Mouse (Mus musculus): ENCODE measurements at regions not wholly inside any gene's neighbourhood (a gene's known extent, or its start where the extent isn't known, plus 50 kb on each side); places are given as distances from the start of the nearest gene placed in this dataset.

DNA sequence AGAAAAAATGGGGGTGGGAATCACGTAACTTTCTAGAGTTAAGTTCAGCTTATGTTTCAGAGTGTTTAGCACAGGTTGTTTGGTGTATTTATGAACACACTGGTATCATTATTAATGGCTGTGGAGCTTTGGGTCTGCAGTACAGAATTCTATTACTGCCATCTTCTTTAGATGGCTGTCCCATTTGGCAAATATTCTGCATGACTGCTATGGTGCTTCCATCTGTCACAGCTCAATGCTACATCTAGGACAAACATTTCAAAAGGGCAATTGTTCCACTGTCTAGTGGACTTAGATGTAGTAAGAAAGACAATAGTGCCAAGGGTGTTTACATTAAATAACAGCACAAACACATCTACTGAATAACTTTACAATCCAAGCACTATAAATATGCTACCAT, 2536.3 kb downstream of the Pcdh9 start:
- H3K4me2 ChIP-seq = no peak overlapping the region
- H3K27ac ChIP-seq (ENCODE audit: low read depth, low read length) = no peak overlapping the region
- H3K4me1 ChIP-seq (ENCODE audit: control insufficient read depth, insufficient read depth, low read length) = no peaks in the 10 kb centered on the region
- DNase-seq (ENCODE audit: low spot score, missing footprints) (no peak), ATAC-seq (ENCODE audit: low FRiP score) (no peak)
- H3K27me3 ChIP-seq (ENCODE audit: control insufficient read depth, insufficient read depth, low read length) = no peaks in the 10 kb centered on the region
- no peak overlapping the region for H3K9ac ChIP-seq (ENCODE audit: low read length)
- WGBS = 91% methylated on average over 1 of the region's 1 CpGs
- H3K9me3 ChIP-seq (ENCODE audit: control insufficient read depth, low read length) = no peaks in the 10 kb centered on the region
- no peaks in the 10 kb centered on the region for H3K36me3 ChIP-seq (ENCODE audit: control insufficient read depth, insufficient read depth, low read length)
- no peak overlapping the region for H3K4me3 ChIP-seq (ENCODE audit: low read depth, low read length)

DNA sequence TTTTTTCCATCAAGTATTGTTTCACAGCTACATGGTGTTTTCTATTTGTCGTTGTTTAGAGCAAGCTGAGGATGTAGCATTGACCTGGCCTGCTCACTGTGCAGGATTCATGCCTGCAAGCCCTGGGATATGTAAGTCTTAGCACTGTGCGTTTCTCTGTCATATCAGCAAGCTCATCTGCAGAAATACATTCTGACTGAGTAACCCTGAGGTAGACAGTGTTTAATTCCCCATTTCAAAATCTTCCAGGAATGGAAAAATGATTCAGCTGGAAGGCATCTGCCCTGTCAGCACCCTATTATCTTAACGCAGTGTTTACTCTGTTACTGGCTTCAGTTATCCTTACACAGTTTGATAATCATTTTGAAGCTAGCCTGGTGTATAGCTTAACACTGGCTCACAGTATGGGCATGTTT, 2563.8 kb downstream of the Pcdh9 start:
- Histone ChIP-seq H3K9ac (ENCODE audit: low read length) (no peak overlapping the region), H3K27ac (ENCODE audit: low read depth, low read length) (no peak overlapping the region), H3K4me1 (ENCODE audit: control insufficient read depth, insufficient read depth, low read length) (no peaks in the 10 kb centered on the region), H3K4me3 (ENCODE audit: low read depth, low read length) (no peak overlapping the region), H3K4me2 (no peak overlapping the region), H3K27me3 (ENCODE audit: control insufficient read depth, insufficient read depth, low read length) (no peaks in the 10 kb centered on the region), H3K36me3 (ENCODE audit: control insufficient read depth, insufficient read depth, low read length) (no peaks in the 10 kb centered on the region), H3K9me3 (ENCODE audit: control insufficient read depth, low read length) (no peaks in the 10 kb centered on the region)
- 78% methylated on average over 3 of the region's 3 CpGs for WGBS
- no peak for DNase-seq (ENCODE audit: low spot score, missing footprints)
- 0 out of 2 replicates have a peak, but pooled peaks have one; percentile 40 for ATAC-seq (ENCODE audit: low FRiP score)

Data from midbrain, embryonic 11.5 days (tissue).